Mouse (Mus musculus) embryonic facial prominence, embryonic 14.5 days (tissue): Measurements from ENCODE around the gene Gm49395. TPM values are rescaled to one million over a fixed set of nuclear protein-coding genes. Genes with fewer than 3 reads are reported as not detected.

Source experiments
- ATAC-seq: fragments of 200-750 bp; cut with Nextera tagmentation; 2 replicates; pipeline ENCODE4 v1.8.0; 2017; ENCODE audit warnings: low read depth, moderate number of reproducible peaks, moderate TSS enrichment
- DNase-seq: peaks from one replicate; pipeline ENCODE4 v3.0.0-alpha.2; 2015; ENCODE audit warnings: low spot score
- H3K27ac ChIP-seq: fragments of 300-500 bp; sonication (generic); replicated peaks from 2 replicates; pipeline ENCODE4 v1.5.1; 2014; ENCODE audit warnings: low read depth, mild to moderate bottlenecking, low read length, moderate library complexity
- H3K27me3 ChIP-seq: fragments of 300-500 bp; sonication (generic); replicated peaks from 2 replicates; pipeline ENCODE4 v1.6.1; 2014; ENCODE audit warnings: low read length; ENCODE audit not compliant: control insufficient read depth, insufficient read depth
- H3K36me3 ChIP-seq: fragments of 300-500 bp; sonication (generic); 2 replicates; pipeline ENCODE4 v1.6.1; 2014; ENCODE audit warnings: low read length, mixed read lengths; ENCODE audit not compliant: control insufficient read depth, insufficient read depth
- H3K4me1 ChIP-seq: fragments of 300-500 bp; sonication (generic); 2 replicates; pipeline ENCODE4 v1.6.1; 2014; ENCODE audit warnings: antibody characterized with exemption, low read length; ENCODE audit not compliant: control insufficient read depth, insufficient read depth
- H3K4me2 ChIP-seq: fragments of 300-500 bp; sonication (generic); 2 replicates; pipeline ENCODE4 v1.6.1; 2014; ENCODE audit warnings: low read depth, mild to moderate bottlenecking, low read length, moderate library complexity, mixed read lengths
- H3K4me3 ChIP-seq: fragments of 300-500 bp; sonication (generic); 2 replicates; pipeline ENCODE4 v1.5.1; 2014; ENCODE audit warnings: low read depth, mild to moderate bottlenecking, low read length
- H3K9ac ChIP-seq: fragments of 300-500 bp; sonication (generic); 2 replicates; pipeline ENCODE4 v1.6.1; 2014; ENCODE audit warnings: low read depth, mild to moderate bottlenecking, low read length, moderate library complexity, mixed read lengths
- H3K9me3 ChIP-seq: fragments of 300-500 bp; sonication (generic); 2 replicates; pipeline ENCODE4 v1.6.1; 2016; ENCODE audit warnings: low read length; ENCODE audit not compliant: control insufficient read depth
- WGBS: fragments of 180-500 bp; shearing (Covaris S2); extraction: QIAGEN DNeasy Blood & Tissue Kit; methylation state at CpG from one replicate; pipeline ENCODE4 v1.1.7; 2014; 5-methylcytosine and 5-hydroxymethylcytosine counted together
- polyA plus RNA-seq: library from polyadenylated mRNA; unstranded; fragments of >200 nt; fragmentation: Nextera tagmentation; extraction: Ambion mirVana; gene quantifications from 2 replicates; pipeline ENCODE4 v1.2.1, GENCODE M21; 2014

Gene Gm49395
- polyA plus RNA-seq, 1 experiment from 2014 or later = 4.7 TPM

DNA sequence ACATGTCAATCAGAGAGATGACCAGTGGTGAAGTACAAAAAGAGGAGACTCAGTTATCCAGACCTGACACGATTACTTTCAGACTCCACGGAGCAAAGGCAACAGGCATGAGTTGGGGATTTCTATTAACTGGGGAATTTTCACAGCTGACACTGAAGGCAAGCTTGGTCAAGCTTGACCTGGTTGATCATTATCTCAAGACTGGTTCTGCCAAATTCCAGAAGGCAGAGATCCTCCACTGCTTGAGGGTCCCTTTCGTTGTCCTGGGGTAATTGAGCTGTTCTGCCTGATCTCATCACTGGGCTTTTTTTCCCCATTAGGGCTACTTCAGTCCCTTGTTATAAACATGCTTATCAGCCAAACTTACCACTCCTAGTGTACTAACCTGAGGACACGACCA, 7.9 kb upstream of the Gm49395 start:
- Histone ChIP-seq H3K27me3 (no peaks in the 10 kb centered on the region), H3K4me2 (no peak overlapping the region), H3K9ac (no peak overlapping the region), H3K27ac (no peak overlapping the region), H3K36me3 (no peaks in the 10 kb centered on the region), H3K4me3 (no peak overlapping the region), H3K9me3 (no peaks in the 10 kb centered on the region), H3K4me1 (no peaks in the 10 kb centered on the region)
- DNase-seq (no peak), ATAC-seq (no peak)
- WGBS = 69% methylated on average over 4 of the region's 4 CpGs

GRCm38 (mm10) chr13:115107436-115107835, 5.7 kb upstream of the Gm49395 start:
- WGBS = 77% methylated on average over 8 of the region's 8 CpGs
- Histone ChIP-seq H3K36me3 (no peaks in the 10 kb centered on the region), H3K27ac (no peak overlapping the region), H3K9me3 (no peaks in the 10 kb centered on the region), H3K9ac (no peak overlapping the region), H3K27me3 (no peaks in the 10 kb centered on the region), H3K4me3 (no peak overlapping the region), H3K4me2 (no peak overlapping the region), H3K4me1 (no peaks in the 10 kb centered on the region)
- no peak for ATAC-seq
- DNase-seq = no peak

DNA sequence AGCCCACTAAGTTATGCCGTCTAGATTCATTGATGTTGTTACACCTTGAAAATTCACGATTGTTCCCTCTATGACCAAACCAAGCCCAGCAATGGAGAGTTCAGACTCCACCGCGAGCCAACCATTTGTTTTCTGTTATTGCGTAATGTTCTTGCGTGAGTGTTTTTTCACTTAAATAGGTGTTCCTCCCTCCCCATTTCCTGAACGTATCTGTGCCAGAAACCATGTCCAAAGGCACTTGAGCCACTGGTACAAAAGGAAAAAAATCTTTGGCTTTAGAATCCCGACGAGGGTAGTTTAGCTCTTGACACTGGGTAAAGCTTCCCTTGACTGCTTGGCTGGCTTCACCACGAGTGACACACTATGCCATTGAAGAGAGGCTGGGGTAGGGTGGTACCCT, 4.5 kb upstream of the Gm49395 start:
- no peaks in the 10 kb centered on the region for H3K9me3 ChIP-seq
- H3K27ac ChIP-seq = no peak overlapping the region
- WGBS = 77% methylated on average over 10 of the region's 10 CpGs
- no peak overlapping the region for H3K4me3 ChIP-seq
- DNase-seq (no peak), ATAC-seq (no peak)
- 0 out of 2 replicates have a peak, but pooled peaks cover 2% of the 10 kb centered on the region for H3K27me3 ChIP-seq
- H3K36me3 ChIP-seq = no peaks in the 10 kb centered on the region
- no peak overlapping the region for H3K9ac ChIP-seq
- no peak overlapping the region for H3K4me2 ChIP-seq
- 0 out of 2 replicates have a peak, but pooled peaks cover 2% of the 10 kb centered on the region for H3K4me1 ChIP-seq

- Histone ChIP-seq H3K27ac (no peak overlapping the region), H3K36me3 (no peaks in the 10 kb centered on the region), H3K4me1 (0 out of 2 replicates have a peak, but pooled peaks cover 3% of the 10 kb centered on the region), H3K27me3 (peaks cover 11% of the 10 kb centered on the region), H3K4me3 (no peak overlapping the region), H3K9me3 (no peaks in the 10 kb centered on the region), H3K4me2 (no peak overlapping the region), H3K9ac (no peak overlapping the region)
- 98% methylated on average over 2 of the region's 2 CpGs for WGBS
- no peak for ATAC-seq
- no peak for DNase-seq
Observed at GRCm38 (mm10) chr13:115102754-115103153, 1.0 kb upstream of the Gm49395 start.

GRCm38 (mm10) chr13:115100381-115101177, 1.1 kb downstream of the Gm49395 start:
- ATAC-seq (no peak), DNase-seq (no peak)
- WGBS = 30% methylated on average over 11 of the region's 11 CpGs
- Histone ChIP-seq H3K9me3 (no peaks in the 10 kb centered on the region), H3K4me3 (peak overlapping the region; percentile 47), H3K36me3 (no peaks in the 10 kb centered on the region), H3K27ac (no peak overlapping the region), H3K4me2 (peak overlapping the region; percentile 74), H3K4me1 (0 out of 2 replicates have a peak, but pooled peaks cover 3% of the 10 kb centered on the region), H3K27me3 (peaks cover 11% of the 10 kb centered on the region), H3K9ac (peak overlapping the region; percentile 64)

- ATAC-seq (no peak), DNase-seq (no peak)
- Histone ChIP-seq H3K4me3 (no peak overlapping the region), H3K9me3 (no peaks in the 10 kb centered on the region), H3K4me2 (no peak overlapping the region), H3K4me1 (0 out of 2 replicates have a peak, but pooled peaks cover 3% of the 10 kb centered on the region), H3K27ac (no peak overlapping the region), H3K36me3 (no peaks in the 10 kb centered on the region), H3K27me3 (peaks cover 11% of the 10 kb centered on the region), H3K9ac (no peak overlapping the region)
- 90% methylated on average over 9 of the region's 9 CpGs for WGBS
Observed at GRCm38 (mm10) chr13:115099381-115099780, 2.3 kb downstream of the Gm49395 start.

DNA sequence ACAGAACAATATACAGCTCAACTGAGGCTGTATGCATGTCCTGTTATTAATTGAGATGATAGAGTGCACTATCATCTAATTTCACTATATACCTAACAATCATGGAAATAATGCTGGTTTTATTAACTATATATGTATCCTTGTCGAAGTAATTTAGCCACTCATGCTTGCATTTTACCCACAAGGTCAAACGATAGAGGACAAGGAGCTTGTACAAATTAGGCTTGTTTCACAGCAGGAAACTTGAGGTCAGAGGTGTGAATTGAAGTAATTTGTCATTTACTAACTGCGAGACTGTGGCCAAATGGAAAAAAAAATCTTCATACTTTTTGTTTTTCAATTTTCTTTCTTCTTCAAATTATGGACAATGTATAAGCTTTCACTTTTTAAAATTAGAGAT, 3.5 kb downstream of the Gm49395 start:
- ATAC-seq = no peak
- H3K27ac ChIP-seq = no peak overlapping the region
- WGBS = 64% methylated on average over 3 of the region's 3 CpGs
- DNase-seq = no peak
- 0 out of 2 replicates have a peak, but pooled peaks cover 3% of the 10 kb centered on the region for H3K4me1 ChIP-seq
- no peak overlapping the region for H3K9ac ChIP-seq
- no peaks in the 10 kb centered on the region for H3K9me3 ChIP-seq
- no peak overlapping the region for H3K4me2 ChIP-seq
- H3K4me3 ChIP-seq = no peak overlapping the region
- H3K27me3 ChIP-seq = peaks cover 11% of the 10 kb centered on the region
- no peaks in the 10 kb centered on the region for H3K36me3 ChIP-seq

GRCm38 (mm10) chr13:115096965-115097364, 4.8 kb downstream of the Gm49395 start:
- ATAC-seq (no peak), DNase-seq (no peak)
- Histone ChIP-seq H3K36me3 (no peaks in the 10 kb centered on the region), H3K4me2 (no peak overlapping the region), H3K27me3 (peaks cover 11% of the 10 kb centered on the region), H3K9ac (no peak overlapping the region), H3K27ac (no peak overlapping the region), H3K9me3 (no peaks in the 10 kb centered on the region), H3K4me3 (no peak overlapping the region), H3K4me1 (0 out of 2 replicates have a peak, but pooled peaks cover 3% of the 10 kb centered on the region)
- WGBS = 72% methylated on average over 5 of the region's 5 CpGs

DNA sequence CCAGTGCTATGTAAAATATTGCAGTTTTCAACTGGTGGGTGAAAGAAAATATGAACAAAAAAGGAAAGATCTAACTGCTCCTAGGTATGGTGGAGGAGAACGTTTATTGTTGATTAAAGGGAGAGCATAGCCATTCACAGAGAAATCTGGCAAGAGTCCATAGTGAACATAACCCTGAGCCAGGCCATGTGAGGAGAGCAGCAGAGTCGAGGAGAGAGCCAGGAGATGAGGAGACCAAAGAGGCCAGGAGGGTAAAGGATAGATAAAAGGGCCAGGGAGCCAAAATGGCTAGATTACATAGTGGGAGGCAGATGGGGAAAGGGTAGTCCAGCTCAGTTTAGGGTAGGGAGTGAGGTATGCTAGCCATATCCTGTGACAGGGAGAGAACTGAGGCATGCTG, 5.5 kb downstream of the Gm49395 start:
- Histone ChIP-seq H3K36me3 (no peaks in the 10 kb centered on the region), H3K9me3 (no peaks in the 10 kb centered on the region), H3K27me3 (peaks cover 10% of the 10 kb centered on the region), H3K4me2 (no peak overlapping the region), H3K4me1 (0 out of 2 replicates have a peak, but pooled peaks cover 2% of the 10 kb centered on the region), H3K4me3 (no peak overlapping the region), H3K27ac (no peak overlapping the region), H3K9ac (no peak overlapping the region)
- DNase-seq (no peak), ATAC-seq (no peak)
- 65% methylated on average over 2 of the region's 2 CpGs for WGBS
